Mouse (Mus musculus) brain, embryonic 14.5 days (tissue): ENCODE measurements around the gene Tox2.

Source experiments
- CTCF ChIP-seq: fragments of 200-500 bp; IDR thresholded peaks from 2 replicates; pipeline ENCODE4 v1.5.1; 2012; ENCODE audit warnings: inconsistent platforms, mild to moderate bottlenecking, moderate library complexity, borderline replicate concordance; ENCODE audit not compliant: insufficient read depth, insufficient read length; ENCODE audit errors: extremely low read depth
- POLR2A ChIP-seq: fragments of 200-500 bp; IDR thresholded peaks from 2 replicates; pipeline ENCODE4 v1.6.1; 2012; ENCODE audit warnings: mild to moderate bottlenecking, inconsistent platforms, borderline replicate concordance; ENCODE audit not compliant: poor library complexity, insufficient read depth, insufficient read length, severe bottlenecking; ENCODE audit errors: extremely low read depth

- TF ChIP-seq CTCF (no peak), POLR2A (no peak)
These were observed 7.7 kb upstream of the Tox2 start for GRCm38 (mm10) chr2:163195106-163195833.
